Mouse (Mus musculus) hindbrain, embryonic 11.5 days (tissue): ENCODE results near the gene Slc8a1. TPM values are rescaled to one million over a fixed set of nuclear protein-coding genes. Genes with fewer than 3 reads are reported as not detected.
A peak's percentile ranks its signal among the peaks of the same experiment; 100 is the strongest.

Experiments
- ATAC-seq: fragments of 200-750 bp; cut with Nextera tagmentation; 2 replicates; pipeline ENCODE4 v1.8.0; 2017; ENCODE audit warnings: mild to moderate bottlenecking, moderate TSS enrichment, moderate library complexity; ENCODE audit not compliant: low FRiP score
- DNase-seq: peaks from one replicate; pipeline ENCODE4 v3.0.0-alpha.2; 2015; ENCODE audit warnings: low spot score
- H3K27ac ChIP-seq: fragments of 300-500 bp; sonication (generic); 2 replicates; pipeline ENCODE4 v1.5.1; 2014; ENCODE audit warnings: mild to moderate bottlenecking, low read depth, low read length
- H3K27me3 ChIP-seq: fragments of 300-500 bp; sonication (generic); 2 replicates; pipeline ENCODE4 v1.6.1; 2014; ENCODE audit warnings: mild to moderate bottlenecking, low read length, moderate library complexity, mixed read lengths; ENCODE audit not compliant: control insufficient read depth, insufficient read depth
- H3K36me3 ChIP-seq: fragments of 300-500 bp; sonication (generic); 2 replicates; pipeline ENCODE4 v1.6.1; 2014; ENCODE audit warnings: mild to moderate bottlenecking, low read length, moderate library complexity, mixed read lengths; ENCODE audit not compliant: control insufficient read depth, insufficient read depth
- H3K4me1 ChIP-seq: fragments of 300-500 bp; sonication (generic); replicated peaks from 2 replicates; pipeline ENCODE4 v1.6.1; 2014; ENCODE audit warnings: low read length, mixed read lengths; ENCODE audit not compliant: control insufficient read depth, insufficient read depth
- H3K4me2 ChIP-seq: fragments of 300-500 bp; sonication (generic); replicated peaks from 2 replicates; pipeline ENCODE4 v1.6.1; 2014; ENCODE audit warnings: mild to moderate bottlenecking, low read depth, low read length
- H3K4me3 ChIP-seq: fragments of 300-500 bp; sonication (generic); 2 replicates; pipeline ENCODE4 v1.5.1; 2014; ENCODE audit warnings: low read depth, low read length
- H3K9ac ChIP-seq: fragments of 300-500 bp; sonication (generic); 2 replicates; pipeline ENCODE4 v1.6.1; 2014; ENCODE audit warnings: low read depth, low read length
- H3K9me3 ChIP-seq: fragments of 300-500 bp; sonication (generic); 2 replicates; pipeline ENCODE4 v1.6.1; 2016; ENCODE audit warnings: low read length; ENCODE audit not compliant: control insufficient read depth
- WGBS: fragments of 180-500 bp; shearing (Covaris S2); extraction: QIAGEN DNeasy Blood & Tissue Kit; methylation state at CpG from one replicate; pipeline ENCODE4 v1.1.7; 2014; 5-methylcytosine and 5-hydroxymethylcytosine counted together
- polyA plus RNA-seq: library from polyadenylated mRNA; unstranded; fragments of >200 nt; fragmentation: Nextera tagmentation; extraction: Ambion mirVana; gene quantifications from 2 replicates; pipeline ENCODE4 v1.2.1, GENCODE M21; 2014

Gene Slc8a1
- polyA plus RNA-seq, 1 experiment from 2014 or later, result 13.1 TPM

- no peak overlapping the region for H3K27ac ChIP-seq
- no peaks in the 10 kb centered on the region for H3K27me3 ChIP-seq
- no peaks in the 10 kb centered on the region for H3K36me3 ChIP-seq
- H3K4me2 ChIP-seq, result no peak overlapping the region
- H3K4me3 ChIP-seq, result no peak overlapping the region
- no peak overlapping the region for H3K9ac ChIP-seq
- DNase-seq (no peak), ATAC-seq (no peak)
- H3K9me3 ChIP-seq, result no peaks in the 10 kb centered on the region
- WGBS, result 86% methylated on average over 7 of the region's 7 CpGs
- H3K4me1 ChIP-seq, result no peaks in the 10 kb centered on the region
Observed at GRCm38 (mm10) chr17:81378436-81378835, 359.7 kb downstream of the Slc8a1 start.

- 54% methylated on average over 5 of the region's 5 CpGs for WGBS
- H3K9ac ChIP-seq, result no peak overlapping the region
- no peaks in the 10 kb centered on the region for H3K4me1 ChIP-seq
- no peaks in the 10 kb centered on the region for H3K27me3 ChIP-seq
- H3K4me2 ChIP-seq, result no peak overlapping the region
- H3K4me3 ChIP-seq, result no peak overlapping the region
- H3K27ac ChIP-seq, result no peak overlapping the region
- no peaks in the 10 kb centered on the region for H3K9me3 ChIP-seq
- H3K36me3 ChIP-seq, result no peaks in the 10 kb centered on the region
- DNase-seq, result no peak
- ATAC-seq, result no peak
Observed at GRCm38 (mm10) chr17:81377757-81378299, 360.3 kb downstream of the Slc8a1 start.

- Histone ChIP-seq H3K27me3 (no peaks in the 10 kb centered on the region), H3K4me1 (no peaks in the 10 kb centered on the region), H3K4me3 (no peak overlapping the region), H3K9ac (no peak overlapping the region), H3K36me3 (no peaks in the 10 kb centered on the region), H3K9me3 (no peaks in the 10 kb centered on the region), H3K4me2 (no peak overlapping the region), H3K27ac (no peak overlapping the region)
- no peak for DNase-seq
- peak; percentile 59; the same call in 1 of the 2 replicates for ATAC-seq
- WGBS, result 26% methylated on average over 1 of the region's 1 CpGs
Observed at GRCm38 (mm10) chr17:81377195-81377594, 361.0 kb downstream of the Slc8a1 start.

- WGBS, result 84% methylated on average over 6 of the region's 6 CpGs
- DNase-seq, result no peak
- no peaks in the 10 kb centered on the region for H3K9me3 ChIP-seq
Observed at GRCm38 (mm10) chr17:81375901-81376300, 362.3 kb downstream of the Slc8a1 start.

GRCm38 (mm10) chr17:81369036-81369435 lies 369.1 kb downstream of the Slc8a1 start:
- no peak overlapping the region for H3K9ac ChIP-seq
- no peaks in the 10 kb centered on the region for H3K4me1 ChIP-seq
- H3K4me3 ChIP-seq, result no peak overlapping the region
- H3K27me3 ChIP-seq, result no peaks in the 10 kb centered on the region
- no peak overlapping the region for H3K4me2 ChIP-seq
- no peaks in the 10 kb centered on the region for H3K9me3 ChIP-seq
- DNase-seq (no peak), ATAC-seq (no peak)
- H3K36me3 ChIP-seq, result no peaks in the 10 kb centered on the region
- no peak overlapping the region for H3K27ac ChIP-seq
- 92% methylated on average over 2 of the region's 2 CpGs for WGBS

More at GRCm38 (mm10) chr17:81375901-81376300, 362.3 kb downstream of the Slc8a1 start:
- ATAC-seq, result no peak
- H3K27ac ChIP-seq, result no peak overlapping the region
- no peaks in the 10 kb centered on the region for H3K36me3 ChIP-seq
- H3K9ac ChIP-seq, result no peak overlapping the region
- no peak overlapping the region for H3K4me2 ChIP-seq
- H3K4me1 ChIP-seq, result no peaks in the 10 kb centered on the region
- H3K27me3 ChIP-seq, result no peaks in the 10 kb centered on the region
- H3K4me3 ChIP-seq, result no peak overlapping the region

- H3K4me3 ChIP-seq, result no peak overlapping the region
- WGBS, result 92% methylated on average over 2 of the region's 2 CpGs
- H3K27me3 ChIP-seq, result no peaks in the 10 kb centered on the region
- DNase-seq (no peak), ATAC-seq (no peak)
- no peak overlapping the region for H3K4me2 ChIP-seq
- no peak overlapping the region for H3K9ac ChIP-seq
- no peaks in the 10 kb centered on the region for H3K4me1 ChIP-seq
- H3K36me3 ChIP-seq, result no peaks in the 10 kb centered on the region
- H3K27ac ChIP-seq, result no peak overlapping the region
- no peaks in the 10 kb centered on the region for H3K9me3 ChIP-seq
Observed at GRCm38 (mm10) chr17:81368503-81368902, 369.7 kb downstream of the Slc8a1 start.

GRCm38 (mm10) chr17:81363368-81363767 lies 374.8 kb downstream of the Slc8a1 start:
- DNase-seq, result no peak
- Histone ChIP-seq H3K9ac (no peak overlapping the region), H3K4me1 (no peaks in the 10 kb centered on the region), H3K9me3 (no peaks in the 10 kb centered on the region), H3K4me2 (no peak overlapping the region), H3K27me3 (no peaks in the 10 kb centered on the region), H3K27ac (no peak overlapping the region), H3K4me3 (no peak overlapping the region), H3K36me3 (no peaks in the 10 kb centered on the region)
- WGBS, result 98% methylated on average over 2 of the region's 2 CpGs
- ATAC-seq, result no peak

- Histone ChIP-seq H3K4me1 (no peaks in the 10 kb centered on the region), H3K27ac (no peak overlapping the region), H3K27me3 (no peaks in the 10 kb centered on the region), H3K4me3 (no peak overlapping the region), H3K4me2 (no peak overlapping the region), H3K9ac (no peak overlapping the region), H3K9me3 (no peaks in the 10 kb centered on the region), H3K36me3 (no peaks in the 10 kb centered on the region)
- no peak for ATAC-seq
- WGBS, result 85% methylated on average over 2 of the region's 2 CpGs
- no peak for DNase-seq
Observed at GRCm38 (mm10) chr17:81360571-81360970, 377.6 kb downstream of the Slc8a1 start.

GRCm38 (mm10) chr17:81360032-81360431 lies 378.1 kb downstream of the Slc8a1 start:
- Histone ChIP-seq H3K4me3 (no peak overlapping the region), H3K27ac (no peak overlapping the region), H3K9ac (no peak overlapping the region), H3K4me1 (no peaks in the 10 kb centered on the region), H3K9me3 (no peaks in the 10 kb centered on the region), H3K4me2 (no peak overlapping the region), H3K27me3 (no peaks in the 10 kb centered on the region), H3K36me3 (no peaks in the 10 kb centered on the region)
- ATAC-seq, result no peak
- no peak for DNase-seq
- WGBS, result 86% methylated on average over 4 of the region's 4 CpGs
